Comparison of ENCODE assay signal across 20 mouse cellular contexts in genomic region chr12:3865594-3865993, GRCm38 (mm10).
"Had no signal": no experiment of that assay in that cellular context is flagged by ENCODE, and none has a peak within 500 bp of the region (broad histone marks: within the 10 kb centered on the region; RNA-seq: fewer than 3 reads in every experiment).

No protein-coding gene starts in this region.

- H3K27me3 ChIP-seq: lung, embryonic 15.5 days; midbrain, embryonic 12.5 days; neural tube, embryonic 13.5 days; neural tube, embryonic 15.5 days had no signal

- H3K9ac ChIP-seq: lung, embryonic 15.5 days; midbrain, embryonic 12.5 days; neural tube, embryonic 13.5 days; neural tube, embryonic 15.5 days had no signal

- ATAC-seq: lung, postnatal 0 days; midbrain, embryonic 16.5 days had no signal

- H3K4me3 ChIP-seq: lung, embryonic 15.5 days; midbrain, embryonic 10.5 days; midbrain, embryonic 12.5 days; myocyte; neural tube, embryonic 13.5 days; neural tube, embryonic 15.5 days had no signal

- DNase-seq: lung, adult 2 months; lung, postnatal 14 days; lung, postnatal 36 days; midbrain, embryonic 14.5 days; retina, postnatal 1 day; right cerebral cortex, adult 18-20 months; right cerebral cortex, postnatal 25 days; right cerebral cortex, postnatal 4 days; spleen, adult 18-20 months; thymus, adult 18-20 months; thymus, postnatal 14 days; thymus, postnatal 36 days had no signal

- H3K4me1 ChIP-seq: midbrain, embryonic 12.5 days had no signal

- H3K9me3 ChIP-seq: lung, embryonic 15.5 days; midbrain, embryonic 10.5 days; midbrain, embryonic 12.5 days; neural tube, embryonic 13.5 days; neural tube, embryonic 15.5 days had no signal

- H3K4me2 ChIP-seq: lung, embryonic 15.5 days; midbrain, embryonic 12.5 days; neural tube, embryonic 13.5 days; neural tube, embryonic 15.5 days had no signal

- H3K27ac ChIP-seq: midbrain, embryonic 10.5 days; midbrain, embryonic 12.5 days; neural tube, embryonic 13.5 days; neural tube, embryonic 15.5 days had no signal
